Mouse (Mus musculus) induced T-regulatory cell, adult 2 months (primary cell): ENCODE measurements around the gene Reln.

Source experiments
- DNase-seq: peaks from one replicate; pipeline ENCODE4 v3.0.0-alpha.2; 2012; ENCODE audit warnings: low read depth

Reln gene

GRCm38 (mm10) chr5:22307072-22307471 is 37.4 kb downstream of the Reln start:
- DNase-seq: no peak

DNA sequence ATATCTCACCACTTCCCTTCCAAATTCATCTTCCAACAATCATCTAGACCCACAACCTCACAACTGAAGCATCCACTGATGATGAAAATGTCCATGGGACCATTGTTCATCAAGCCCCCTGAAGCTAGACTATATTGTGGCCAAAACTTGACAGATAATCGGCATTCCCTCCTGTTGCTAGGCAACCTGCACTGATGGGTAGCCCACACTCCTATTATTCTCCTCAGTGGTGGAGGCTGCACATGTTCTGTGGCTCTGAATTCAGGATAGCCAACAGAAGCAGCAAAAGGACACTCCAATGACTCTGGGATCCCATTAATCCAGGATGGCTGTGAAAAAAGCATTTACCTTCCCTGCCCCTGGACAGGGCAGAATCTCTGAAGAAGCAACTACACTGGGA is 40.8 kb downstream of the Reln start:
- DNase-seq: no peak

DNA sequence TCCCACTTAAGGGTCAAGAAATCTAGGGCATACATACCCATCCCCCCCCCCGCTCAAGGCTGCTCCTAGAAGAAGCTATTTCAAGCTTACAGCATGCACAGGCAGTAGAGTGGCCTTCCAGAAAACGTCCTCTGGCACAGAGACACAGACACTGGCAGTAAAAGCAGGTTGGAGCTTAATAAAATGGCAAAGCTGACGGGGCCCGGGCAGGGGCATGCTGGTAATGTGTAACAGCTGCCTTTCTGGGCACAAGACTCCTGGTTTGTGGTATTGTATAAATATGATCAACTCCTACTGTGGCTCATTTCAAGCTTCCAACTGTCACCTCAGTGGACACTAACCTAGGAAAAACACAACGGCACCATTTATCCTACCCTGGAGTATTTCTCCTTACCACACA is 42.2 kb downstream of the Reln start:
- DNase-seq: no peak

- no peak for DNase-seq
These were observed 43.7 kb downstream of the Reln start for GRCm38 (mm10) chr5:22300788-22301187.

- no peak for DNase-seq
These were observed 44.5 kb downstream of the Reln start for GRCm38 (mm10) chr5:22300046-22300445.

- DNase-seq: no peak
These were observed 49.3 kb downstream of the Reln start for GRCm38 (mm10) chr5:22295161-22295560.

DNA sequence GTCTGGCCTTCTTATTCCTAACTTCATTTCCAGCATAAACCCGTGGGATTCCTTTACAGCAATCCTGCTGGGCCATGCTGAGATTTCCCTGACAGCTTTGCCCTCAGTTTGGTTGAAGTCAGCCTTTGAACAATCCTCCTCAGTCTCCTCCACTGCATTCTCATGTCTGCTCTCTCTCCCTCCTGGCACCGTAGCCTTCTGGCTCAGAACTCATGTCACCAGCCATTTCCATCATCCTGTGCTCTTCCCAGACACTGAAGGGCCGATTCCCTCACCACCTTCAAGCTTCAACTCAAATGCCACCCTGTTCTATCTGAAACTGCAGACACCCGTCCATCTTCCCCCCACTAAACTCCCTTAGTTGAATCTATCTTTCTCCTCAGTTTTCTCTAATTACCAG is 53.1 kb downstream of the Reln start:
- DNase-seq: no peak

- no peak for DNase-seq
These were observed 59.1 kb downstream of the Reln start for GRCm38 (mm10) chr5:22285396-22285795.

GRCm38 (mm10) chr5:22282141-22282665 is 62.3 kb downstream of the Reln start:
- DNase-seq: no peak

- DNase-seq: no peak
These were observed 63.9 kb downstream of the Reln start for GRCm38 (mm10) chr5:22280534-22281164.

DNA sequence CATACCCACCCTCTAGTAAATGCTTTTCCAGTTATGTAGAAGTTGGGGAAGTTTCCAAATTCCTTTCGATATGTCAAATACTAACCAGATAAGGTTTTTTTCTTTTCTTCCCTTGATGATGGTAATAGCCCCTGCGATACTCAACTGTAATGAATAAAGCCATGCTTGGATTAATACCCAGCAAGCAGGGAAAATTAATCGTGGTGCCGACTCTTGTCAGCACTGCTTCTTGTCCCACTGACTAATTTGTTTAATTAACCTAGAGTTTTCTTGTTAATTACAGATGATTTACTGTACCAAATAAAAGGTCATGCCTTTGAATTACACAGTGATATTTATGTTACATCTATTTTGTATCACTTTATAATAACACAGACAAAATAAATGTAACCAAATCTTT is 65.3 kb downstream of the Reln start:
- no peak for DNase-seq

- no peak for DNase-seq
These were observed 70.4 kb downstream of the Reln start for GRCm38 (mm10) chr5:22274134-22274533.

GRCm38 (mm10) chr5:22266489-22267301 is 77.8 kb downstream of the Reln start:
- no peak for DNase-seq

GRCm38 (mm10) chr5:22262351-22262765 is 82.1 kb downstream of the Reln start:
- DNase-seq: no peak

GRCm38 (mm10) chr5:22255346-22255745 is 89.2 kb downstream of the Reln start:
- no peak for DNase-seq

DNA sequence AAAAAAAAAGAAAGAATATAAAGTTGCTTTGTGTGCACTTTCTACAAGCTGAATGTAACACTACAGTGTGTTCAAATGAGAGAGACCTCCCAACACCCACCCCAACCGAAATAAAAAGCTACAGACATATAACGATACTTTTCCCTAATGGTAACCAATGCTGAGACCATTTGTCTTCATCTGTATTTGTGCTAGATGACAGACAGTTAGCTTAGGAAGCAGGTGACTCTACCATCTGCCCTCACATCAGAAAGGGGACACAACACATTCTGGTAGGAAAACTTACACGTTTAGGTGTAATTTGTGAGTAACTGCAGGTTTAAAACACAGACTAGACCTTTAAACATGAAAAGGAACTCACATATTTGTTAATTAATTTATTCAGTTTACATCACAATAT is 90.6 kb downstream of the Reln start:
- no peak for DNase-seq

DNA sequence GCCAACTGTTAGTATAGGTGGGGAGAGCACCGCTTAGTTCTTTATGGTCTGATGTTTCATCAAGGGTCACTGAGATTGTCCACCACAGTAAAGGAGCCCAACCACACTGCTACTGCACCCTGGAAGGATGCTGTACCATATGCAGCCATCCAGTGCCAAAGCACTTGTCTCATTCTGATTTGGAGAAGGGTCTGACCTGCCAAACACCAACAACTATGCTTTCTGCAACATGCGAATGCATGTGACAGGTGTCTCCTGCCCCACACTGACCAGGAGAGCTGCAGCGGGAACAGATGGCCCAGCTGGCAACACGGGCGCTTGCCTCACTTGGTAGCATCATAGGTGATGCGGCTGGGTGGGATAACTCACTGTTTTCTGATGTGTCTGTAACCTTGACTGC is 91.2 kb downstream of the Reln start:
- DNase-seq: no peak

DNA sequence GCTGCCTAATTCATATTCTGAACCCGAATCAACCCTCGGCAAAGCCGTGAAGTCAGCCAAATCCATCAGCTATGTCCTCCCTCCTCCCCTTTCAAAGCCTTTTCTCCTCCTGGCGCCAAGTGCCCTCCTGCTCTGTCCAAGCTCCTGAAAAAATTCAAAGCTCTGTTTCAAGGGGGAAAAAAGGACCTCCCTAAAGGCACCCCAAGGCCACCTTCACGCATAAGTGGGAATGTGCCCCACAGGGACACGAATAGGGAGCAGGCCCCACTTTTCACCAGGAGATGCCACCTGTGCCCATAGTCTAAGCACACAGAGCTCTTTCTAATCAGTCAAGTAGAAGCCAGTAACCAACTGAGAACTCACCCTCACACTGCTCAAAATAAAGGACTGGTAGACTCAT is 96.7 kb downstream of the Reln start:
- DNase-seq: no peak

DNA sequence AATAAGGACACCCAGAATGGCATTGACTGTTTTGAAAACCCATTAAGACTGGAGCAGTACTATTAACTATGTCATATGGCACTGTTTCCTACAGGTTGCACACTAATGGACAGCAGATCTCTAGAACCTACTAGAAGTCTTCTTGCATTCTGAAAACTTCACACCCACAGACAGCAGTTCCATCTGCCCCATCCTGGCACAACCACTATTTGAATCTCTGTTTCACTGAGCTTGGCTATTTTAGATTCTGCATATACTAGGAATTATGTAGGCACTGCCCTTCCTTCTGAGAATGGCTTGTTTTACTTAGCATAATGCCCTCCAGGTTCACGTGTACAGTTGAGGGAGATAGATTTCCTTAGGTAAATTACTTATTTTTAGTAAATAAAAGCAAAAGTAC is 99.4 kb downstream of the Reln start:
- DNase-seq: no peak

GRCm38 (mm10) chr5:22243538-22243937 is 101.0 kb downstream of the Reln start:
- DNase-seq: no peak

DNA sequence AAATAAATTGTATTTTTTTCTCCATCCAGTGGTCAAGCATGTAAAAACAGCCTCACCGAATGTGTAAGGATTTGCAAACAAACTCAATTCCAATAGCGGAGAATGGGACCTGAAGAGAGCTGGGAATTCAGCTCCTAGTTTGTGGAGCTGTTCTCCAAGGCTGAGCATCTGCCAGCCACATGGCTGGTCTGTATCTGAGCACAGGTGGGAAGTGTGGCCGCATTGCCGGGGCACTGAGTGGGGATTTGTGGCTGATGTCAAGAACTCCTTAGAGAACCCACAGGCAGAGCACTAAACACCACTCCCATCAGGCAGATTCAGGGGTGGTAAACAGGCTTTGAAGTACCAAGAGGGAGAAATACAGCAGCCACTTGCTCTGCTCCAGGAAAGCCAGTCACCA is 102.9 kb downstream of the Reln start:
- no peak for DNase-seq

DNA sequence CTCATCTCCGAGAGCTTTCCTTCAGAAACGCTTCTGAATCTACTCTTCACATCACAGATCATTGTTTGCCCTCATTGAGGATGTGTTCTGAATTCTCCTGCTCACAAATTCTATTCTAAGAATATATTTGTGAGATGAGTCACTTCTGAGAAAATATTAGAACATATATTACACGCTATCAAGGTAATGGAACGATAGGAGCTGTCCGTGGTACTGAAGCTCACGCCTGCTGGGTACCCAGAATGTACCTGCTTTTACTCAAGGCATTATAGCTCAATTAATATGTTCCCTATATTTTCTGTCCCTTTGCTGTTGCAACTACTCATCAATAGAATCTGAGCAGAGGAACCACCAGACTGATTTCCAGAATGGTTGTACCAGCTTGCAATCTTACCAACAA is 107.7 kb downstream of the Reln start:
- peak; percentile 1 for DNase-seq

GRCm38 (mm10) chr5:22224515-22224914 is 120.0 kb downstream of the Reln start:
- no peak for DNase-seq

GRCm38 (mm10) chr5:22223940-22224339 is 120.6 kb downstream of the Reln start:
- DNase-seq: no peak
